Mouse (Mus musculus) neural tube, embryonic 14.5 days (tissue): Measurements from ENCODE around the gene Olfr90. TPM values are rescaled to one million over a fixed set of nuclear protein-coding genes. Genes with fewer than 3 reads are reported as not detected.

Experiments
- ATAC-seq: fragments of 200-750 bp; cut with Nextera tagmentation; 2 replicates; pipeline ENCODE4 v1.8.0; 2017; ENCODE audit warnings: low read depth, mild to moderate bottlenecking, moderate TSS enrichment, moderate library complexity
- H3K27ac ChIP-seq: fragments of 300-500 bp; sonication (generic); 2 replicates; pipeline ENCODE4 v1.5.1; 2014; ENCODE audit warnings: low read depth, mild to moderate bottlenecking, control low read depth, low read length, moderate library complexity, mixed read lengths
- H3K27me3 ChIP-seq: fragments of 300-500 bp; sonication (generic); 2 replicates; pipeline ENCODE4 v1.6.1; 2014; ENCODE audit warnings: low read length; ENCODE audit not compliant: control insufficient read depth, insufficient read depth
- H3K36me3 ChIP-seq: fragments of 300-500 bp; sonication (generic); 2 replicates; pipeline ENCODE4 v1.6.1; 2014; ENCODE audit warnings: low read length, mixed read lengths; ENCODE audit not compliant: control insufficient read depth, insufficient read depth
- H3K4me1 ChIP-seq: fragments of 300-500 bp; sonication (generic); 2 replicates; pipeline ENCODE4 v1.6.1; 2014; ENCODE audit warnings: low read length; ENCODE audit not compliant: control insufficient read depth, insufficient read depth
- H3K4me2 ChIP-seq: fragments of 300-500 bp; sonication (generic); 2 replicates; pipeline ENCODE4 v1.6.1; 2014; ENCODE audit warnings: mild to moderate bottlenecking, low read depth, low read length, control low read depth
- H3K4me3 ChIP-seq: fragments of 300-500 bp; sonication (generic); 2 replicates; pipeline ENCODE4 v1.5.1; 2014; ENCODE audit warnings: low read depth, low read length, control low read depth, mixed read lengths
- H3K9ac ChIP-seq: fragments of 300-500 bp; sonication (generic); replicated peaks from 2 replicates; pipeline ENCODE4 v1.6.1; 2014; ENCODE audit warnings: low read depth, mild to moderate bottlenecking, control low read depth, low read length, mixed read lengths
- H3K9me3 ChIP-seq: fragments of 300-500 bp; sonication (generic); 2 replicates; pipeline ENCODE4 v1.6.1; 2016; ENCODE audit warnings: low read length; ENCODE audit not compliant: control insufficient read depth
- WGBS: fragments of 180-500 bp; shearing (Covaris S2); extraction: QIAGEN DNeasy Blood & Tissue Kit; methylation state at CpG from one replicate; pipeline ENCODE4 v1.1.7; 2014; 5-methylcytosine and 5-hydroxymethylcytosine counted together
- polyA plus RNA-seq: library from polyadenylated mRNA; unstranded; fragments of >200 nt; fragmentation: Nextera tagmentation; extraction: Ambion mirVana; gene quantifications from 2 replicates; pipeline ENCODE4 v1.2.1, GENCODE M21; 2014

The Olfr90 gene
- polyA plus RNA-seq, 1 experiment from 2014 or later, result 0.12 TPM

GRCm38 (mm10) chr17:37081659-37082058 lies 6.6 kb downstream of the Olfr90 start:
- Histone ChIP-seq H3K9me3 (no peaks in the 10 kb centered on the region), H3K27me3 (no peaks in the 10 kb centered on the region), H3K4me2 (no peak overlapping the region), H3K4me1 (peaks cover 8% of the 10 kb centered on the region), H3K36me3 (0 out of 2 replicates have a peak, but pooled peaks cover 3% of the 10 kb centered on the region), H3K4me3 (no peak overlapping the region), H3K9ac (no peak overlapping the region), H3K27ac (no peak overlapping the region)
- no peak for ATAC-seq
- 94% methylated on average over 4 of the region's 4 CpGs for WGBS

- Histone ChIP-seq H3K36me3 (peaks cover 13% of the 10 kb centered on the region; the same call in 1 of the 2 replicates), H3K9me3 (no peaks in the 10 kb centered on the region), H3K4me2 (no peak overlapping the region), H3K9ac (no peak overlapping the region), H3K27ac (no peak overlapping the region), H3K4me3 (no peak overlapping the region), H3K27me3 (no peaks in the 10 kb centered on the region), H3K4me1 (peaks cover 8% of the 10 kb centered on the region)
- no peak for ATAC-seq
- 21% methylated on average over 5 of the region's 5 CpGs for WGBS
These were observed 8.2 kb downstream of the Olfr90 start for GRCm38 (mm10) chr17:37080119-37080518.

GRCm38 (mm10) chr17:37078990-37079389 lies 9.3 kb downstream of the Olfr90 start:
- Histone ChIP-seq H3K27ac (no peak overlapping the region), H3K36me3 (peaks cover 22% of the 10 kb centered on the region), H3K9me3 (no peaks in the 10 kb centered on the region), H3K4me2 (no peak overlapping the region), H3K9ac (no peak overlapping the region), H3K27me3 (no peaks in the 10 kb centered on the region), H3K4me1 (peaks cover 8% of the 10 kb centered on the region), H3K4me3 (no peak overlapping the region)
- 6% methylated on average over 2 of the region's 2 CpGs for whole genome bisulfite sequencing
- ATAC-seq, result no peak

- Histone ChIP-seq H3K9ac (no peak overlapping the region), H3K4me1 (peaks cover 8% of the 10 kb centered on the region), H3K9me3 (no peaks in the 10 kb centered on the region), H3K4me2 (no peak overlapping the region), H3K36me3 (peaks cover 23% of the 10 kb centered on the region), H3K27me3 (no peaks in the 10 kb centered on the region), H3K27ac (no peak overlapping the region), H3K4me3 (no peak overlapping the region)
- ATAC-seq, result no peak
- WGBS, result 27% methylated on average over 1 of the region's 1 CpGs
These were observed 10.1 kb downstream of the Olfr90 start for GRCm38 (mm10) chr17:37078193-37078592.

GRCm38 (mm10) chr17:37075766-37076165 lies 12.5 kb downstream of the Olfr90 start:
- no peak for ATAC-seq
- Histone ChIP-seq H3K4me1 (peaks cover 8% of the 10 kb centered on the region), H3K36me3 (peaks cover 46% of the 10 kb centered on the region), H3K27me3 (no peaks in the 10 kb centered on the region), H3K9ac (no peak overlapping the region), H3K4me3 (no peak overlapping the region), H3K9me3 (no peaks in the 10 kb centered on the region), H3K4me2 (no peak overlapping the region), H3K27ac (no peak overlapping the region)
- WGBS, result 85% methylated on average over 2 of the region's 2 CpGs

- H3K36me3 ChIP-seq, result peaks cover 52% of the 10 kb centered on the region
These were observed 13.1 kb downstream of the Olfr90 start for GRCm38 (mm10) chr17:37075181-37075580.

GRCm38 (mm10) chr17:37072730-37073276 lies 15.5 kb downstream of the Olfr90 start:
- H3K4me1 ChIP-seq, result no peaks in the 10 kb centered on the region
- H3K4me2 ChIP-seq, result no peak overlapping the region
- no peaks in the 10 kb centered on the region for H3K27me3 ChIP-seq
- peaks cover 73% of the 10 kb centered on the region for H3K36me3 ChIP-seq
- ATAC-seq, result no peak
- 0 out of 2 replicates have a peak overlapping the region, but pooled peaks have one; percentile 22 for H3K27ac ChIP-seq
- WGBS, result 45% methylated on average over 11 of the region's 11 CpGs
- no peak overlapping the region for H3K9ac ChIP-seq
- no peak overlapping the region for H3K4me3 ChIP-seq
- H3K9me3 ChIP-seq, result no peaks in the 10 kb centered on the region

More at GRCm38 (mm10) chr17:37075181-37075580, 13.1 kb downstream of the Olfr90 start:
- peaks cover 8% of the 10 kb centered on the region for H3K4me1 ChIP-seq
- no peak overlapping the region for H3K4me3 ChIP-seq
- no peak overlapping the region for H3K4me2 ChIP-seq
- no peaks in the 10 kb centered on the region for H3K27me3 ChIP-seq
- no peak for ATAC-seq
- no peak overlapping the region for H3K27ac ChIP-seq
- 89% methylated on average over 6 of the region's 6 CpGs for WGBS
- no peak overlapping the region for H3K9ac ChIP-seq
- H3K9me3 ChIP-seq, result no peaks in the 10 kb centered on the region

- no peaks in the 10 kb centered on the region for H3K4me1 ChIP-seq
- peak; percentile 35; the same call in 1 of the 2 replicates for ATAC-seq
- H3K9ac ChIP-seq, result no peak overlapping the region
- 0 out of 2 replicates have a peak overlapping the region, but pooled peaks have one; percentile 22 for H3K27ac ChIP-seq
- H3K4me2 ChIP-seq, result no peak overlapping the region
- peaks cover 79% of the 10 kb centered on the region for H3K36me3 ChIP-seq
- WGBS, result 59% methylated on average over 12 of the region's 12 CpGs
- H3K9me3 ChIP-seq, result no peaks in the 10 kb centered on the region
- no peak overlapping the region for H3K4me3 ChIP-seq
- no peaks in the 10 kb centered on the region for H3K27me3 ChIP-seq
These were observed 16.1 kb downstream of the Olfr90 start for GRCm38 (mm10) chr17:37072080-37072729.

GRCm38 (mm10) chr17:37070121-37070520 lies 18.2 kb downstream of the Olfr90 start:
- Histone ChIP-seq H3K36me3 (peaks cover 79% of the 10 kb centered on the region), H3K9ac (no peak overlapping the region), H3K4me2 (no peak overlapping the region), H3K27me3 (no peaks in the 10 kb centered on the region), H3K9me3 (no peaks in the 10 kb centered on the region), H3K4me3 (no peak overlapping the region), H3K27ac (no peak overlapping the region), H3K4me1 (no peaks in the 10 kb centered on the region)
- ATAC-seq, result no peak
- 95% methylated on average over 8 of the region's 8 CpGs for WGBS
